Mouse (Mus musculus) lung, adult 2 months (tissue): Measurements from ENCODE around the gene Hoxa4.

Source experiments
- CTCF ChIP-seq: fragments of 200-500 bp; IDR thresholded peaks from 2 replicates; pipeline ENCODE4 v1.5.1; 2011; ENCODE audit warnings: mild to moderate bottlenecking, low read length, control low read depth; ENCODE audit not compliant: insufficient read depth
- POLR2A ChIP-seq: fragments of 200-500 bp; IDR thresholded peaks from 2 replicates; pipeline ENCODE4 v1.6.1; 2011; ENCODE audit warnings: low read depth, mild to moderate bottlenecking, control low read depth, low read length, borderline replicate concordance; ENCODE audit errors: extremely low read depth

DNA sequence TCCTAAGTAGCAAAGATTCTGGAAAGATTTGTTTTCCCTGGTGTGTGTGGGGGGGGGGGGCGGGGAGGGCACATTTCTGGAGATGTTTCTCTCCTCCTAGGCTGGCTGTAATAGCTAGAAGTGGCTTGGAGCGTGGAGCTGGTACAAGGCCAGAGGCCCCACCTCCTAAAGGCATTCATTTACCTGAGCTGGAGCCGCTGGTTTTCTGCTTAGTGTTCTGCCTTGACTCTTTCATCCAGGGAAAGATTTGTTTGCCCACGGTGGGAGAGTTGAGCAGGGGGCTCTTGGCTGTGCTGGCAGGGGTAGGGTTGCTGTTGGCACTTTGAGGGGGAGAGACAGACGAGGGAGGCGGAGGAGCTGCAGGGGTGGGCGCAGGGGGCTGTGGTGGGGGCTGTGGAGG, 19.6 kb downstream of the Hoxa4 start:
- TF ChIP-seq CTCF (no peak), POLR2A (no peak)
